ENCODE assay signal across 8 mouse cellular contexts in genomic region chr5:113225686-113226435, GRCm38 (mm10). TPM values are rescaled to one million over a fixed set of nuclear protein-coding genes. Genes with fewer than 3 reads are reported as not detected.
DNase-seq lines count a peak whose midpoint lies in the region; ATAC-seq and TF ChIP-seq lines count a peak whose summit lies in the region.
"Had no signal": no experiment of that assay in that cellular context is flagged by ENCODE, and none has a peak within 500 bp of the region (broad histone marks: within the 10 kb centered on the region; RNA-seq: fewer than 3 reads in every experiment).

No protein-coding gene starts in this region.

- no peak for TF ChIP-seq EP300 in ES-Bruce4 (IDR thresholded peaks at IDR 0.05; ENCODE audit: insufficient read depth, low read depth, low read length)
- TF ChIP-seq EP300 in heart, postnatal 0 days (IDR thresholded peaks at IDR 0.05; ENCODE audit: low read depth) = no peak

- H3K36me3 ChIP-seq in E14TG2a.4 (ENCODE audit: insufficient read depth, low read length) = no peaks in the 10 kb centered on the region
- no peaks in the 10 kb centered on the region for H3K36me3 ChIP-seq in ES-Bruce4 (ENCODE audit: control insufficient read depth, insufficient read depth, low read length, poor library complexity, severe bottlenecking)
- H3K36me3 ChIP-seq in heart, postnatal 0 days (replicated peaks; ENCODE audit: control insufficient read depth, insufficient read depth, low read length) = no peaks in the 10 kb centered on the region

- ATAC-seq in heart, postnatal 0 days (ENCODE audit: insufficient read depth, low read depth) = no peak

- WGBS in heart, postnatal 0 days = 21% methylated on average over 25 of the region's 25 CpGs

- no peak for DNase-seq in heart, postnatal 0 days (ENCODE audit: low spot score)
- peak; percentile 49 for DNase-seq in mesoderm, embryonic 11.5 days (ENCODE audit: low read depth, low spot score)
- no peak for DNase-seq in B cell, adult 2 months
- DNase-seq in right cerebral cortex, adult 18-20 months = no peak
- no peak for DNase-seq in gastrocnemius, postnatal 25 days

- peak overlapping the region; percentile 53 for H3K4me2 ChIP-seq in heart, postnatal 0 days (ENCODE audit: low read depth, low read length)

- H3K4me3 ChIP-seq in E14TG2a.4 (replicated peaks; ENCODE audit: low read length) = peak overlapping the region; percentile 60
- H3K4me3 ChIP-seq in ES-Bruce4 (ENCODE audit: low read depth, low read length) = peak overlapping the region; percentile 37
- peak overlapping the region; percentile 14; the same call in 1 of the 2 replicates for H3K4me3 ChIP-seq in heart, postnatal 0 days (ENCODE audit: low read depth, low read length)

- H3K27ac ChIP-seq in ES-Bruce4 (ENCODE audit: insufficient read depth, low read length) = peak overlapping the region; percentile 5; the same call in 1 of the 2 replicates
- H3K27ac ChIP-seq in heart, postnatal 0 days (ENCODE audit: low read depth) = peak overlapping the region; percentile 62

- no peak for TF ChIP-seq POLR2A in ES-Bruce4 (IDR thresholded peaks at IDR 0.05; ENCODE audit: insufficient read depth, low read length)

- TF ChIP-seq CTCF in E14TG2a.4 (conservative IDR thresholded peaks at IDR 0.05; ENCODE audit: low read length) (no peak), ES-Bruce4 (IDR thresholded peaks at IDR 0.05; ENCODE audit: low read depth, low read length) (no peak)
- no peak for TF ChIP-seq CTCF in heart, postnatal 0 days (IDR thresholded peaks at IDR 0.05; ENCODE audit: low read depth)

- H3K4me1 ChIP-seq in E14TG2a.4 (replicated peaks; ENCODE audit: low read depth, low read length) (peaks cover 61% of the 10 kb centered on the region), ES-Bruce4 (ENCODE audit: control insufficient read depth, insufficient read depth, low read length) (peaks cover 5% of the 10 kb centered on the region)
- H3K4me1 ChIP-seq in heart, postnatal 0 days (ENCODE audit: control insufficient read depth, insufficient read depth) = 0 out of 2 replicates have a peak, but pooled peaks cover 5% of the 10 kb centered on the region

- no peaks in the 10 kb centered on the region for H3K9me3 ChIP-seq in E14TG2a.4 (ENCODE audit: low read length)
- H3K9me3 ChIP-seq in ES-Bruce4 (replicated peaks; ENCODE audit: control insufficient read depth, insufficient read depth, low read length, poor library complexity, severe bottlenecking) = no peaks in the 10 kb centered on the region
- H3K9me3 ChIP-seq in heart, postnatal 0 days (replicated peaks; ENCODE audit: control insufficient read depth, low read length) = no peaks in the 10 kb centered on the region

- H3K27me3 ChIP-seq in E14TG2a.4 (ENCODE audit: insufficient read depth, low read length) = no peaks in the 10 kb centered on the region
- H3K27me3 ChIP-seq in ES-Bruce4 (ENCODE audit: control insufficient read depth, insufficient read depth, low read length, poor library complexity, severe bottlenecking) = no peaks in the 10 kb centered on the region
- H3K27me3 ChIP-seq in heart, postnatal 0 days (ENCODE audit: control insufficient read depth, insufficient read depth, low read length) = peaks cover 8% of the 10 kb centered on the region; the same call in 1 of the 2 replicates

- peak overlapping the region; percentile 11 for H3K9ac ChIP-seq in ES-Bruce4 (ENCODE audit: low read depth, poor library complexity, severe bottlenecking)
- H3K9ac ChIP-seq in heart, postnatal 0 days (replicated peaks; ENCODE audit: low read depth, low read length) = no peak overlapping the region

RNA-seq across cellular contexts. Expression of gene Tmem211, which starts 0.8 kb away (rescaled TPM):
- 0.76 and 0.97 TPM in 2 replicates for polyA plus RNA-seq in ES-Bruce4 (2011; ENCODE audit: insufficient read depth, insufficient read length, low read depth, missing spikeins)
- total RNA-seq in heart, postnatal 0 days (2014; rRNA removed; ENCODE audit: low replicate concordance) = not detected in 2 replicates
- not detected in 2 replicates for polyA plus RNA-seq in heart, postnatal 0 days (2015; fragmentation: Nextera tagmentation; extraction: Ambion mirVana)
- not detected for total RNA-seq in gastrocnemius, postnatal 25 days (2021)
- total RNA-seq: hematopoietic stem cell, adult 5-6 weeks had no signal

RNA-seq across cellular contexts. Expression of gene 2900026A02Rik, which starts 4.8 kb away (rescaled TPM):
- polyA plus RNA-seq in ES-Bruce4 (2011; ENCODE audit: insufficient read depth, insufficient read length, low read depth, missing spikeins) = 14.2 and 15.2 TPM in 2 replicates
- 17.0 and 18.9 TPM in 2 replicates for total RNA-seq in heart, postnatal 0 days (2014; rRNA removed; ENCODE audit: low replicate concordance)
- 8.1 and 10.2 TPM in 2 replicates for polyA plus RNA-seq in heart, postnatal 0 days (2015; fragmentation: Nextera tagmentation; extraction: Ambion mirVana)
- 10 to 100 TPM; 25.7 to 28.0 TPM for total RNA-seq in gastrocnemius, postnatal 25 days (2021)
